Mouse (Mus musculus): ENCODE data around the gene Rdh5. TPM values are rescaled to one million over a fixed set of nuclear protein-coding genes. Genes with fewer than 3 reads are reported as not detected.
A peak's percentile ranks its signal among the peaks of the same experiment; 100 is the strongest.

The Rdh5 gene
- polyA plus RNA-seq, 1 experiment from 2014 or later, result 9.0 TPM

DNA sequence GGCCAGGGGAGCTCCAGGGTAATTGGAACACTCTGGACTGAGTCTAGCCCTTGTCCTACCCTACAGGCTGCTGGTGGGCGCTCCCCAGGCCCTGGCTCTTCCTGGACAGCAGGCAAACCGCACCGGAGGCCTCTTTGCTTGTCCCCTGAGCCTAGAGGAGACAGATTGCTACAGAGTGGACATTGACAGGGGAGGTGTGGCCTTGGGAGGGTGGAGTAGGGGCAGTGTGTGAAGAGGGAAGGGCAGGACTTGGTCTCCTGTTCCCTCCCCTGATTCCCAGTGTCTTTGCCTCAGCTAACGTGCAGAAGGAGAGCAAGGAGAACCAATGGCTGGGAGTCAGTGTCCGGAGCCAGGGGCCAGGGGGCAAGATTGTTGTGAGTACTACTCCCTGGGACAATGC lies 16.3 kb upstream of the Rdh5 start:
- peak; percentile 28; the same call in 1 of the 2 replicates for ATAC-seq
- Histone ChIP-seq H3K9me3 (replicated peaks) (no peaks in the 10 kb centered on the region), H3K4me1 (peaks cover under 1% of the 10 kb centered on the region; the same call in 1 of the 2 replicates), H3K36me3 (no peaks in the 10 kb centered on the region), H3K27me3 (replicated peaks) (peaks cover 62% of the 10 kb centered on the region), H3K27ac (no peak overlapping the region), H3K9ac (no peak overlapping the region), H3K4me3 (no peak overlapping the region), H3K4me2 (no peak overlapping the region)
- WGBS (ENCODE audit: insufficient replicate concordance), result 52% methylated on average over 5 of the region's 5 CpGs

DNA sequence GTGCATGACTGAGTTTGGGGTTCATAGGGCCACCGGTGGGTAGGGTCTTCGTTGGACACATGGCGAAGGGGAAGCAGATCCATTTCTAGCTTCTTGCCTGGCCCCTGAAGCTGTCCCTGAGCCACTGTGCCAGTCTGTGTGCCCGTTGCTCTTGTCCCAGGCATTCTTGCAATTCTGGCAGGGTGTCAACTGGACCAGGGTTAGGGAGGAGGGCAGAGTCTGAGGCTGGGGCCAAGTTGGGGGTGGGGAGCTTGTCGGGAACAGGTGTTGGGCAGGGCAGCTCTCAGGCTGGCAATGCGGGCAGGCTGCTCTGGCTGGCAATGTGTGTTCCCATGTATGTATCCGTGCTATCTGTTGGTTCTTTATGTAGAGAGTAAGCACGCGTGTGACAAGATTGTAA lies 15.8 kb upstream of the Rdh5 start:
- Histone ChIP-seq H3K4me2 (no peak overlapping the region), H3K4me1 (peaks cover 6% of the 10 kb centered on the region), H3K27me3 (replicated peaks) (peaks cover 64% of the 10 kb centered on the region), H3K9ac (no peak overlapping the region), H3K9me3 (replicated peaks) (no peaks in the 10 kb centered on the region), H3K36me3 (no peaks in the 10 kb centered on the region), H3K4me3 (no peak overlapping the region), H3K27ac (no peak overlapping the region)
- 72% methylated on average over 9 of the region's 9 CpGs for WGBS (ENCODE audit: insufficient replicate concordance)
- ATAC-seq, result no peak

GRCm38 (mm10) chr10:128937756-128938390 lies 15.2 kb upstream of the Rdh5 start:
- Histone ChIP-seq H3K36me3 (no peaks in the 10 kb centered on the region), H3K9ac (no peak overlapping the region), H3K4me1 (peaks cover 8% of the 10 kb centered on the region), H3K4me2 (no peak overlapping the region), H3K9me3 (replicated peaks) (no peaks in the 10 kb centered on the region), H3K27me3 (replicated peaks) (peaks cover 65% of the 10 kb centered on the region), H3K27ac (no peak overlapping the region), H3K4me3 (no peak overlapping the region)
- 57% methylated on average over 12 of the region's 12 CpGs for WGBS (ENCODE audit: insufficient replicate concordance)
- ATAC-seq, result no peak

DNA sequence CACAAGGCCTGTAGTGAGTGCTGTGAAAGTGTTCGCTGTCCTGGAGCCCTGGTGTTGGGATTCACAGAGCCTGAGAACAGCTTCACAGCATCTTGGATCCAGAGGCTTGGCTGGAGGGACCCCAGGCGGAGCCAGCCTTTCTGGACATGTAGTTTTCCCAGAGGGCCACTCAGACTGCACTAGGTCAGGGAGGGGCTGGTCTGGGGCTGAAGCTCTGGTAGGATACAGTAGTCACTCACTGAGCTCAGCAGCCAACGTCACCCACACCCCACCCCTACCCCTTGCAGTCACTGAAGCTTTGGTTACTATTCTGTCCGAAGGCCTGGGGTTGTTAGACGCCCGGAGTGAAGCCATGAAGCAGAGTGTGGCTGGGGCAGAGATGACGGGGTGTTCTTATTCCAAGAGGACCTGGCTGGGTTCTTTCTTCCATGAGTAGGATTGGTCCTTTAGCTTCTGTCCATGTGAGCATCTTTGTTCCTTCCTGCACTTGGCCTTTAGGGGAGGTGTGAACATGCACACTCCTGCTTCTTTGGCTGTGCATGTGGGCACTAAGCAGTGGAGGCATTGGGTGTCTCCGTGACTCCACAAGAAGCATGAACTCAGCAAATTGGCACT lies 13.2 kb upstream of the Rdh5 start:
- no peak overlapping the region for H3K9ac ChIP-seq
- no peaks in the 10 kb centered on the region for H3K9me3 ChIP-seq (replicated peaks)
- no peak overlapping the region for H3K4me2 ChIP-seq
- no peak overlapping the region for H3K27ac ChIP-seq
- peaks cover 8% of the 10 kb centered on the region for H3K4me1 ChIP-seq
- H3K27me3 ChIP-seq (replicated peaks), result peaks cover 71% of the 10 kb centered on the region
- no peaks in the 10 kb centered on the region for H3K36me3 ChIP-seq
- ATAC-seq, result no peak
- WGBS (ENCODE audit: insufficient replicate concordance), result 59% methylated on average over 8 of the region's 8 CpGs
- no peak overlapping the region for H3K4me3 ChIP-seq

DNA sequence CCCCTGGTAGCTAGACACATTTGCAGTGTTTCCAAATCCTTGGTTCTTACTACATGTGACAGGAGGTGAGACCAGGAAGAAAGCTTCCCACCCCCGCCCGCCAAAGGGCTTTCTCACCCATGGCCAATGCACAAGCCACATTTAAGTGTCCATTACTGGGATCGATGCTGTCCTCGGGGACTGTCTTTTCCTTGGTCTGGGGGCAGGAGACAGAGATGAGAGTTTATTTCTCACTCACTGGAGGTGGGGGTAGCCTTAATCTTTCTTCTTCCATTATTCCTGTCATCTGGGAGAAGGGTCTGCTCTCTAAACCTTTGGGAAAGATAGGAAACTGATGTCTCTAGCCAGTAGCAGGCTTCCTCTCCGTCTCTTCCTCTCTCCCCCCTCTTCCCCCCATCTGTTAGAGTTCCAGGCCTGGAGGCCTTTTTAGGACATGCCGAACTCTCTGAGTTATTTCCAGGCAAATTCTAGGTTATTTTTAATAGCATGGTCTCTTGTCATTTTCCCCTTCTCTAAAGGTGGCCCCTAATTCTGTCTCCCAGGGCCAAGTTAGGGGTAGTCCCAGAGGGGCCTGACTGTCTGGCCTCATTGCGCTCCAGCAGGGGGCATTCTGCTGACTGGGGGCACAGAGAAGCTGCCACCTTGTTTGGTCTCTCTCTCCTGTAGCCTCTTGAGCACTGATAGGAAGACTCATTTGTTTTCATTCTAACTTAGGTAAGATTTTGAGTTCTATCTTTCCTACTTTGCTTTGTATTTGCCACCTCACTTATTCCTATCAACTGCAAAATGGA lies 12.5 kb upstream of the Rdh5 start:
- no peak overlapping the region for H3K27ac ChIP-seq
- H3K4me1 ChIP-seq, result peaks cover 8% of the 10 kb centered on the region
- 51% methylated on average over 7 of the region's 7 CpGs for WGBS (ENCODE audit: insufficient replicate concordance)
- H3K4me2 ChIP-seq, result no peak overlapping the region
- no peaks in the 10 kb centered on the region for H3K36me3 ChIP-seq
- H3K4me3 ChIP-seq, result no peak overlapping the region
- peaks cover 79% of the 10 kb centered on the region for H3K27me3 ChIP-seq (replicated peaks)
- no peak overlapping the region for H3K9ac ChIP-seq
- ATAC-seq, result no peak
- H3K9me3 ChIP-seq (replicated peaks), result no peaks in the 10 kb centered on the region

- peak overlapping the region; percentile 56 for H3K4me2 ChIP-seq
- H3K9me3 ChIP-seq (replicated peaks), result no peaks in the 10 kb centered on the region
- no peak overlapping the region for H3K9ac ChIP-seq
- no peaks in the 10 kb centered on the region for H3K36me3 ChIP-seq
- 6% methylated on average over 20 of the region's 21 CpGs for WGBS (ENCODE audit: insufficient replicate concordance)
- peak overlapping the region; percentile 31 for H3K4me3 ChIP-seq
- no peak for ATAC-seq
- H3K27ac ChIP-seq, result no peak overlapping the region
- H3K4me1 ChIP-seq, result peaks cover 8% of the 10 kb centered on the region
- peaks cover 87% of the 10 kb centered on the region for H3K27me3 ChIP-seq (replicated peaks)
Observed at GRCm38 (mm10) chr10:128933976-128934721, 11.5 kb upstream of the Rdh5 start.

DNA sequence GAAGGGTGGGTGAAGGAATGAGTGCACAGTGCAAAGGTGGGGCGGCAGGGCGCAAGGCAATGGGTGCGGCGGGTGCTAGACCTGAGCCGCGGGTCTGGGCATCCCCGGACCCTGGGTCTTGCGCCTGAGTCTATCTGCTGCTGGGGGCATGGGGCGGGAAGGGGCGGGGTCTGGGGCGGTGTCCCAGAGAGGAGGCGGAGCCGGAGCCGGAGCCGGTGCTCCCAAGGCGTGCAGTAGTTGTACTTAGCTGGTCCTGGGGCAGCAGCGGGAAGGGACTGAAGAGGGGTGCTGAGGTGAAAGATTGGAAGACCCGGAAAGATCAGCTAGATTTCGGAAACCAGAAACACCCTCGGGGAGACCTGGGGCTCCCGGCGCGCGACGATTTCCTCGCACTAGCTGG lies 10.9 kb upstream of the Rdh5 start, which contains the start of gene Itga7:
TSS of gene Itga7 (plus strand) at position 245 of the 400 bp plus-strand sequence.
- H3K27me3 ChIP-seq (replicated peaks), result peaks cover 90% of the 10 kb centered on the region
- peaks cover 8% of the 10 kb centered on the region for H3K4me1 ChIP-seq
- H3K9me3 ChIP-seq (replicated peaks), result no peaks in the 10 kb centered on the region
- peak within 1 kb of the TSS; percentile 31 for H3K4me3 ChIP-seq
- no peak within 1 kb of the TSS for H3K27ac ChIP-seq
- 2% methylated on average over 26 of the region's 26 CpGs for WGBS (ENCODE audit: insufficient replicate concordance)
- peak within 1 kb of the TSS; percentile 56 for H3K4me2 ChIP-seq
- ATAC-seq, result peak; percentile 47; the same call in 1 of the 2 replicates
- H3K36me3 ChIP-seq, result no peaks in the 10 kb centered on the region
- H3K9ac ChIP-seq, result no peak within 1 kb of the TSS

DNA sequence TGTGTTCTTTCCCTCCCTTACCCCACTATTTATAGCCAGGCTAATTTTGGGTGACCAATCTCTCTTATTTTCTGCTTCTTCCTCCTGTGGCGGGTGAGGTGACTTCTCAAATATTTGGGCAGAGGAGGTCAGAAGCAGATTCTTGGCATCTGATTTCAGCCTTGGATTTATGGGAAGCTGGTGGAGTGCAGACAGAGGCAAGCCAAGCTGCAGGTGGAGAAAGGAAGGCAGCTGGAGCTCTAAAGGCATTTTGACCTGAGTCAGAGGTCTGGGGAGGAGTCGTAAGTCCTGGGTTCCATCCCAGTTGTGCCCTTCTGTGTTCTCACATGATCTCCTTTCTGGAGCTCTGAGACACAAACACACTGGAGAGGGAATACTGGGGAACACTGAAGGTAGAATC lies 8.8 kb upstream of the Rdh5 start:
- no peaks in the 10 kb centered on the region for H3K36me3 ChIP-seq
- no peak overlapping the region for H3K27ac ChIP-seq
- H3K9ac ChIP-seq, result no peak overlapping the region
- no peaks in the 10 kb centered on the region for H3K9me3 ChIP-seq (replicated peaks)
- no peak overlapping the region for H3K4me3 ChIP-seq
- no peak for ATAC-seq
- WGBS (ENCODE audit: insufficient replicate concordance), result 56% methylated on average over 2 of the region's 2 CpGs
- H3K4me2 ChIP-seq, result no peak overlapping the region
- peaks cover 8% of the 10 kb centered on the region for H3K4me1 ChIP-seq
- peaks cover 91% of the 10 kb centered on the region for H3K27me3 ChIP-seq (replicated peaks)

- no peak for ATAC-seq
Observed at GRCm38 (mm10) chr10:128929638-128930378, 7.1 kb upstream of the Rdh5 start.

DNA sequence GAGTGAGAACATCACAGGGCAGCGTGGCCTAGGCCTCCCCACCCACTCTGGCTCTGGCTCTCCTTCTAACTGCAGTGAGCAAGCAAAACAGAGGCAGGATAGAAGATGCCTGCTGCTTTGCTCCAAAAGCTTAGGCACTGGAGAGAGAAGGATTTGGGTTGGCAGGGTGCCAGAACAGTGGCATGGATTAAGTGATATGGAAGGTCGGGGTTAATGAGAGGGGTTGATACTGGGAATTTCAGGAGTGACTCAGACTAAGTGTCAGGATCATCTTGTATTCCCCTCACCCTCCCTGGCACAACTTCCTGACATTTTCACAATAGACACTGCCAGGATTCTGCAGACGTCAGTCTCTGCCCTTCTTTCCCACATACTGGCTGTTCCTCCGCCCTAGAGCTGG lies 5.7 kb upstream of the Rdh5 start:
- no peak for ATAC-seq
- Histone ChIP-seq H3K9ac (no peak overlapping the region), H3K4me1 (peaks cover 11% of the 10 kb centered on the region), H3K36me3 (no peaks in the 10 kb centered on the region), H3K4me3 (no peak overlapping the region), H3K9me3 (replicated peaks) (no peaks in the 10 kb centered on the region), H3K4me2 (no peak overlapping the region), H3K27me3 (replicated peaks) (peaks cover 68% of the 10 kb centered on the region), H3K27ac (no peak overlapping the region)
- 34% methylated on average over 4 of the region's 4 CpGs for WGBS (ENCODE audit: insufficient replicate concordance)

More at GRCm38 (mm10) chr10:128929638-128930378, 7.1 kb upstream of the Rdh5 start:
- no peak overlapping the region for H3K27ac ChIP-seq
- H3K4me3 ChIP-seq, result no peak overlapping the region
- no peaks in the 10 kb centered on the region for H3K9me3 ChIP-seq (replicated peaks)
- H3K9ac ChIP-seq, result no peak overlapping the region
- peaks cover 75% of the 10 kb centered on the region for H3K27me3 ChIP-seq (replicated peaks)
- WGBS (ENCODE audit: insufficient replicate concordance), result 57% methylated on average over 7 of the region's 7 CpGs
- no peaks in the 10 kb centered on the region for H3K36me3 ChIP-seq
- peaks cover 8% of the 10 kb centered on the region for H3K4me1 ChIP-seq
- no peak overlapping the region for H3K4me2 ChIP-seq

GRCm38 (mm10) chr10:128923935-128924334 lies 1.2 kb upstream of the Rdh5 start, which contains the start of gene Bloc1s1:
TSS of gene Bloc1s1 (minus strand) at chr10:128924035.
- Histone ChIP-seq H3K9ac (peak within 1 kb of the TSS; percentile 84), H3K4me1 (peaks cover 34% of the 10 kb centered on the region), H3K9me3 (replicated peaks) (no peaks in the 10 kb centered on the region), H3K36me3 (0 out of 2 replicates have a peak, but pooled peaks cover 4% of the 10 kb centered on the region), H3K27me3 (replicated peaks) (peaks cover 25% of the 10 kb centered on the region), H3K27ac (peak within 1 kb of the TSS; percentile 85), H3K4me3 (peak within 1 kb of the TSS; percentile 94), H3K4me2 (peak within 1 kb of the TSS; percentile 84)
- no peak for ATAC-seq
- 56% methylated on average over 9 of the region's 9 CpGs for WGBS (ENCODE audit: insufficient replicate concordance)

All from liver, embryonic 12.5 days (tissue).